Mouse (Mus musculus): ENCODE measurements around the gene Primpol.
A peak's percentile ranks its signal among the peaks of the same experiment; 100 is the strongest.

Primpol gene

DNA sequence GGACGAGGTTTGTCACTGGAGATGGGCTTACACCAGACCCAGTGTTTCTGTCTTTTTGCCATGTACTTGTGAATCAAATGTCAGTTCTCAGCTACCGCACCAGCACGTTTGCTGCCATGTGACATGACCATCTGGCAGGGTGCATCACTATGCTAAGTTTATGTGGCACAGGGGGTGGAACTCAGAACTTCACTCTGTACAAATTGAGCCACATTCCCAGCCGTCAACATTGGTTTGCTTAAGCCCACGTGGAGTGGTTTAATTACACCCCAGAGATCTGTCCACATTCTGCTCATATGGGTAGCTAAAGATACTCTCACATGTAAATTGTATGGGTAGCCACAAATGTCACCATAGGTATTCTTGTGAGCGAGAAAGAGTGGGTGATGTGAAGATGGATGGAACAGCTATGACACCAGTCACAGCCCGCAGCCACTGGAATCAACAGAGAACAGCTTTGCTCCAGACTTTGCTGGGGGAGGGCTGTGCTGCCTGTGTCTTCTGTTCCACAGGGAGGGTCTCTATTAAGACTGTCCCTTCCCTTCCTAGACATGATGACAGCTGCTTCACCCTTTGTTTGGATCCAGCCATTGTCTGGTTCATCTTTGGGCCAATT lies 50.0 kb downstream of the Primpol start:
- peak; percentile 88 for DNase-seq (ENCODE audit: low read depth, low spot score)

DNA sequence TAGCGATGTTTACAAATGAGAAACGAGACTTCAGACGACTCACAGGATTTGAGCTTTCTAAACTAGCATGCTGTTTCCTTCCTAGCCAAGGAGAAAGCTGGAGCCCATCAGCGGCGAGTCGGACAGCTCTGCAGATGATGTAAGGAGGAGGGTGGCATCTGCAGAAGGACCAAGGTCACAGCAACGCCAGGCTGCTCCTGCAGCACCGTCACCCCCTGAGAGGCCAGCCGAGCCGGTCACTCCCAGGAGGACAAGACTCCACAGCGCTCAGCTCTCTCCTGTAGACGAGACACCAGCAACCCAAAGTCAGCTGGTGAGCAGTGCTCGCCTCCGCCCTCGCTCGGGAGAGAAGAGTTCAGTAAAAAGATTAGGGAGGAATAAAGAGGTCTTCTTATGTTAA lies 54.7 kb downstream of the Primpol start:
- no peak for DNase-seq (ENCODE audit: low read depth, low spot score)

DNA sequence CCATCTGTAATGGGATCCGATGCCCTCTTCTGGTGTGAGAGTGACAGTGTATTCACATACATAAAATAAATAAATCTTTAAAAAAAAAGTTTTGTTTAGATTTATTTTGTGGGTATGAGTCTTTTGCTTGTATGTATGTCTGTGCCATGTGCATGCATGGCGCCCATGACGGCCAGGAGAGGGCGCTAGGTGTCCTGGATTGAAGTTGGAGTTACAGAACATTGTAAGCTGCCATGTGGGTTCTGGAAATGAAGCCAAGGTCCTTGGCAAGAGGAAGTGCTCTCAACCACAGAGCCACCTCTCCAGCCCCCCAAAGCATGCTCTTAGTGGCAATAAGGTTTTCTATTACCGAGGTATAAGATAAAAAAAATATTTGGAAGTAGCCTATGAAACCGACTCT lies 57.6 kb downstream of the Primpol start:
- peak; percentile 32 for DNase-seq (ENCODE audit: low read depth, low spot score)

DNA sequence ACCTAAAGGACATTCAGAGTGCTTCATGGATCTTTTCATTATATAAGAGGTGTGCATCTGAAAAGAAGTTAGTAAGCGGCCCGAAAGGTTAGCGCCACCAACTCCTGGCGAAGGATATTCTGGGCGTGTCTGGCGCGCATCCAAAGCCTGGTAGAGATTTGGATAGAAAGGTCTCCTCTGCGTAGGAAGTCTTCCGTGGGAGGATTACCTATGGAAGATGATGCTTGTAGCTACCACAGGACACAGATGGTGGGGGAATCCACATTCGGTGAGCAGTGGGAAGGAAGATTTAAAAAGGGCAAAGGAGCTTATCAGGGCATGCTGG lies 64.6 kb downstream of the Primpol start:
- DNase-seq (ENCODE audit: low read depth, low spot score): no peak

DNA sequence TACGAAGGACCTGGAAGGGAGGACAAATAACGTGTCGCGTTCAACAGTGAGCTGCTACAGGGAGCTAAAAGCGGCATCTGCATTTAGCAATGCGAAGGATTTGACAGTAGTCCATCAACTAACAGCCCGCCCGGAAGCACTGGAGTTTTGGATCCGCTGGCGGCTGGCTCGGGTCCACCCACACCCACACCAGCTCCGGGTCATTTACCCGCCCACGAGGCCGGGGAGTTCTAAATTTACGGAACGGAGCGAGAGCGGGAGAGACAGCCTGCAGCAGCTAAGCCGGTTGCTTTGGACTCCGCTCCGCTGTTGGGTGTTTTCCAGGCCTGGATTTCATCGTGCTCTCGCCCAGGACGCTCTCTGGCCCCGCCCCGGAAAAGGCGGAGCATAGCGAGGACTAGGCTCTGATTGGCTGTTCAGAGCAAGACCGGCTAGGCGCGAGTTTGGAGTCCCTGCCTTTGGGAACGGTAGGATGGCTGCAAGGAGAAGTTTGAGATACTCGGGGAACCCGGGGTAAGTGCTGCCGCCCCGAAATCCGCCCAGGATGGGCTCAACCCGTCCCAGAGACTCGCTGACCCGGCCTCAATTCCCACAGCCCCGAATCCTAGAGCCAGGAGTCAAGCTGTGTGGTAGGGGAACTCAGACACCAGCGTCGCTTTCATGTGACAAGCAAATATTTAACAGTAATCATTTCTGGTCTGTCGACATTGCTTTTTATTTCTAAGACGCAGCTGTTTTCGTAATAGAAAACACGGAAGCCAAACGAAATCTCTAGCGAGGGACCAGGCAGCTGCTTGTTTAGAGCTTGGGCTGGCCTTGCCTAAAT lies 65.2 kb downstream of the Primpol start, which contains the start of gene Cenpu:
Gene Cenpu (plus strand): TSS at position 414 of the 826 bp plus-strand sequence.
- peak; percentile 100 for DNase-seq (ENCODE audit: low read depth, low spot score)

DNA sequence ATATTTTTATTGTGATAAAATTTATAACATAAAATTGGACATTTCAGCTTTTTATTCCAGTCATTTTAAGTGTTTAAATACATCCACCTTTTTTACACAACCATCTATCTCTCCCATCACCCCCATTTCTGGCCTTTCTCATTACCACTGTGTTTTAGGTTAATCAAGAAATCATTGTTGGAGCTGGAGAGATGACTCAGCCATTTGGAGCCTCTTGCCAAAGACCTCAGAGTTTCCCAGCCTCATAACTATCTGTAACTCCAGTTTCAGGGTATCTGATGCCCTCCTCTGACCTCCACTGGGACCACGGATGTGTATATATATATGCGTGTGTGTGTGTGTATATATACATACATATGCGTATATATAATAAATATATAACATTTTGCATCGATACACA lies 66.0 kb downstream of the Primpol start:
- peak; percentile 45 for DNase-seq (ENCODE audit: low read depth, low spot score)

DNA sequence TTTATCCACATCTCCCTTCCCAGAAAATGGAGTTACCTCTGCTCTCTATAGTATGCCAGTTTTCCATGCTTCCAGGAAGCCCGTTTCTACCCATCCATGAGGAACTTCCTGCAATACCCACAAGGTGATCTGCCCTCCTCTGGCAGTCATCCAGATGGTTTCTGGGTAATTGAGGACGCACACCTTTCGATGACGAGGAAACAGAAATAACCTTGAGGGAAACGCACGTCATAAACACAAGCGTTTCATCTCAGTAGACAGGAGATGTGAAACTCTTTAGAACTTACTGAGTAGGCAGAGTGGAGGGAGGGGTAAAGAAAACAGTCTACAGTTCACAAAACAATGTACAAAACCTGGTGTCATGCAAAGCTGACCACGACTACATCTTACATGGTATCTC lies 67.0 kb downstream of the Primpol start:
- DNase-seq (ENCODE audit: low read depth, low spot score): no peak

DNA sequence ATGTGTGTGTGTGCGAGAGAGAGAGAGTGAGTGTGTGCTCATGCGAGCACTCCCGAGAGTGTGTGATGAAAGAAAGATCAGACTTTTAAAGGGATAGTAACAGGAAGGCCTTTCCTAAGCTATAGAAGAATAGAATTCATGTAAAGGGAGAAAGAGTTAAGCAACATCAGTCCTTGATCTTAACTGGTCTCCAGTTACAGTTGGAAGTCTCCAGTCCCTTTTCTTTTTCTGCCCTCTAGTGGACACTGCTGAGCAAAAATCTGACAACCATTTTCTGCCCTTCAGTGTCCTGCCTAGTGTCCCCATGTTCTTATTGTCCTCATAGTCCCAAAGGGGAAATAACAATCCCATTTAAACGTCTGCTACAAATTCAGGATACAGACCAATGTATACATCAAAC lies 69.8 kb downstream of the Primpol start:
- DNase-seq (ENCODE audit: low read depth, low spot score): peak; percentile 77

DNA sequence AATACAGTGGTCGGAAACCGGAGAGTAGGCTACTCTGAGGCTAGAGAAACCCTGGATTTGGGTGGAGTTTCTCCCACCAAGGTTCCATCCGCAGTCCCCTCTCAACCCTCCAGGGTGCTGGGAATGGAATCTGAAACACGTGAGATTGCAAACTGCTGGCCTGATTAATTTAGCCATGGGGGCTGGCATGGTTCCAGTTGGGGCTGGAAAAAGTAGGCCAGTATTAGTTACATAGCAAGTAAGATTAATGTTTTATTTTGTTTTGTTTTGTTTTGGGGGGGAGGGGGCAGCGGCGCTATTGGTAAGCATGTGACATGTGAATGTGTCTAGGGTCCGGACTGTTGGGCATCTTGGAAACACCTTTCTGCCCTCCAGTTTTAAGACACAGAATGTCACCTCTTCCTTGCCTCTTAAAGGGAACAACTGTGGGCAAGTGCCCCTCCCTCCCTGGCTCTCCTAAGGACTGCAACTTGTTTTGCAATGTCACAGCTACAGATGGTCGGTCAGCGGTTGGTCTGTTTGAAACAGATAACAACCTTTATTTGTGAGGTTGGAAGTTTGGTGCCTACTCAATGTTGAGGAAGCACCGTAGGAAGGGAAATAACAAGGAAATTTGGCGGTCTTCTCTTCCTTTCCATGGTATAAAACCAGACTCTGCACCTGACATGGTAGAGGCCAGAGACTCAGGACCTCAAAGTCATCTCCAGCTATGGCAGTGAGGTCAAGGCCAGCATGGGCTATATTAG lies 70.4 kb downstream of the Primpol start:
- peak; percentile 23 for DNase-seq (ENCODE audit: low read depth, low spot score)

DNA sequence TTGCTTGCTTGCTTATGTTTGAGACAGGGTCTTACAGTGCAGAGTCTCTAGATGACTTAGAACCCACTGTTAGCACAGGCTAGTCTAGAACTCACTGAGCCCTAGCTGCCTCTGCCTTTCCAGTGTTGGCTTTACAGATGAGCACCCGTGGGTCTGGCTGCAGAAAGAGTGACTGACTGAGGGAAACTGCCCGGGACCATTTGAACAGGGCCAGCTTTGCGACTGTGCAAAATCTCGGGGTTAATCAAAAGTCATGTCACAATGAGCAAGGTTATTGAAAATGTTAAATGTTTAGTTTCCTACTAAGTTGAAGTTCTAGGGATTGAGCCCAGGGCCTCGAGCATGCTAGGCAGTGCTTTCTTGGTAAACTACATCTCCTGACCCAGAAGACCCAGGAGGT lies 71.2 kb downstream of the Primpol start:
- DNase-seq (ENCODE audit: low read depth, low spot score): no peak

DNA sequence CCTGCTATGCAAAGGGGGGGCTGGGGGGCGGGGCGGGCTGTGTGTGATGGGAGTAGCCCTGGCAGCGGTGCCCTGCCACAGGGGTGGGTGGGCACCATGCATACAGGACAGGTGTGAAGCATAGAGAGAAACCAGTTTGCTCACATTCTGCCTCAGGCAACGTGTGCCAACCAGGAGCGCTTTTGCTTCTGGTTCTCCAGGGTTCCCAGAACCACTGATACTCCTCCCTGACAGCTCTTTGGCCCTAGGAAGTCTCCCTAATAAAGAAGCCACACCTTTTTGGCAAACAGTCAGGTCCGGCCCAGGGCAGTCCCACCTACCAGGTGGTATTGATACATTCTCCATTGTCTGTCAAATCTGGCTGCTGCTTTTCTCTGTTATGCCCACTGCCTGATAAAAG lies 73.3 kb downstream of the Primpol start:
- no peak for DNase-seq (ENCODE audit: low read depth, low spot score)

DNA sequence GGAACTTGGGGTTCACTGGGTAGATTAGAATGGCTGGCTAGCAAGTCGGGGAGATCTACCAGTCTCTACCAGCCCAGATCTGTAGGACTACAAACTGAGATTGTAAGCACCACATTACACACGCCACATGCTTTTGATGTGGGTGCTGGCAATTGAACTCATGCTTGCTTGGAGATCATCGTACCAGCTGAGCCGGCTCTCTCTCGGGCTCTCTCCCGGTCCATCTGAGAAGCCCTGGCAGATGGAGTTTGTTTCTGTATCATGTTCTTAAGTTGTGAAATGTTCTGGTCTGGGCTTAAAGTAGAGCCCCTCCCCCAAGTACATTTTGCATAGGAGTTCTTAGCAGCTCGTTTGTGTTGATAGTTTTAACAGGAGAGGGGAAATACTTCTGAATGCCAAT lies 73.8 kb downstream of the Primpol start:
- no peak for DNase-seq (ENCODE audit: low read depth, low spot score)

DNA sequence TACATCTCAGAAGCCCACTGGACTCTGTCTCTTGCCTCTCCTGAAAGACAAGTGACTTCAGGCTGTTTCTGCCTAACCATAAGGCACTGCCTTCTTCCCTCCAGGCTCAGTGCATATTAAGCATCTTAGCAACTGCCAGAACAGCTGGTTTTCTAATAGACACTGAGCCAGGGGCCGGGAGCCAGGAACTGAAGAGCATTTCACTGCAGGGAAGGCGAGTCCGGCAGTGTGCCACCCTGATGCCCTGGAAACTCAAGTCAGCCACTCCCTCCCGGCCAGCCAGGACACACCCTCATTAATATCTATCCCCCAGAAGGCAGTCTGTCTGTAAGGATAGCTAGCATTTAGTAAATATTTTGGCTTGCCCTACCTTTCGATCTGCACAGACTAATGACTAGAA lies 77.3 kb downstream of the Primpol start:
- peak; percentile 40 for DNase-seq (ENCODE audit: low read depth, low spot score)

DNA sequence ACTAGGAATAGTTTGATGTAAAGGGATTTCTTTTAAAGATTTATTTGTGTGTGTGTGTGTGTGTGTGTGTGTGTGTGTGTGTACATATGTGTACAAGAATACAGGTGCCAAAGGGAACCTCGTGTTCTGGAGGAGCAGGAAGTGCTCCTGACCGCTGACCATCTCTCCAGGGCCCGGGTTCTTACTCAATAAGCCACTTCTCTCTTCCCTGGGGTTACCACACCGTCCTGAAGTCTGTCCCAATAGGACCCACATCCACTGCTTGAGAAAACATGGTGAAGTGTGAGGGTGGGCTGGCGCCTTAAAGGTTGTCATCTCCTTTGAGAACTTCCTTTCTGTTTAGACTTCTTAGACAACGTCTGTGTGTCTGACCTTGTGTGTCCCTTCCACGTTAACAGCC lies 83.1 kb downstream of the Primpol start:
- no peak for DNase-seq (ENCODE audit: low read depth, low spot score)

DNA sequence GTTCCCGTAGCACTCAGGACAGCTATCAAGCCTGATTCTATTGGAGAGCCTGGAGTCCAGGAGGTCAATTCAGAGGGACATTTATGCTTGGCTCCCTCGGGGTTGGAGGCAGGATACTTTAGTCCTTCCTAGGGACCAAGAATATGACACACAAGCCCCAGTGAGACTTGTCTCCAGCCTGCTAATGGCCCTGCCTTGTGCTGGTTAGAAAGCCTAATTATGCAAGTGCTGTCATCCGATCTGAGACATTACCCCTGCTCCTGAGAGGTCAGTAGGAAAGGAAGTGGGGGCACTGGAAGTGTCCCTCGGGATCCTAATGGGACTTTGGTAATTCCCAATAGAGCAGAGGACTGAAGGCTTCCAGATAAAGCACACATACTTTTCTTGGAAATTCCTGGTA lies 86.5 kb downstream of the Primpol start:
- no peak for DNase-seq (ENCODE audit: low read depth, low spot score)

DNA sequence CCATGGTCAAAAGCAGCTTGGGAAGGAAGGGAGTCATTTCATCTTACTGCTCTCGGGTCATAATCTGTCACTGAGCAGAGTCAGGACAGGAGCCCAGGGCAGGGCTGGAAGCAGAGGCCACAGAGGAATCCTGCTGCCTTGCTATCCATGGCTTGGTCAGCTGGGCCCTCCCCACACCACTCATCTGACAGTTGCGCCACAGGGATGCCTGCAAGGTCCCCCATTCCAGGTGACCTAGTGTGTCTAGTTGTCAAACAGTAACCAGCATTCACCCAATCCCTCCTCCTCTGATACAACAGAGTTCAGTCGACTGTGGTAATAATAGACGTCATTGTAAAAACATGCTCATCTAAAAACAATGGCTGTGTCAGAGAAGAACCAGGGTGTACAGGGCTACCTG lies 87.5 kb downstream of the Primpol start:
- DNase-seq (ENCODE audit: low read depth, low spot score): no peak

DNA sequence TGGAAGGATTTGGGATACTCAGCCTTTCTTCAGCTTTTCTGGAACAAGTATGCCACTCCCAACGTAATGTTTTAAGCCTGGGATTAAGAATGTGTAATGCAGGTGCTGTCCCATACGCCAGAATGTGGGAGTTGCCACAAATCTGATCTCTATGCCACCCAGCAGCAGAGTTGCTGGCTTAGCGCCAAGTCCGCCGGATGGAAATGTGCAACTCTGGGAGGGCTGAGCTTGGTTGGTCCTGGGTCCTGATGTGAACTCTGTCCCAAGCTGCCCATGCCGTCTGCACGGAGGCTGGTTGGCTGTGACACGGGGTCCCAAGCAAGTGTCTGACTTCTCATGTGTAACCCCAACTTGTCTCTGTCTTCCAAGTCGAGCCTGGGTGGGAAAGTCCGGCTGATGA lies 90.2 kb downstream of the Primpol start:
- no peak for DNase-seq (ENCODE audit: low read depth, low spot score)

DNA sequence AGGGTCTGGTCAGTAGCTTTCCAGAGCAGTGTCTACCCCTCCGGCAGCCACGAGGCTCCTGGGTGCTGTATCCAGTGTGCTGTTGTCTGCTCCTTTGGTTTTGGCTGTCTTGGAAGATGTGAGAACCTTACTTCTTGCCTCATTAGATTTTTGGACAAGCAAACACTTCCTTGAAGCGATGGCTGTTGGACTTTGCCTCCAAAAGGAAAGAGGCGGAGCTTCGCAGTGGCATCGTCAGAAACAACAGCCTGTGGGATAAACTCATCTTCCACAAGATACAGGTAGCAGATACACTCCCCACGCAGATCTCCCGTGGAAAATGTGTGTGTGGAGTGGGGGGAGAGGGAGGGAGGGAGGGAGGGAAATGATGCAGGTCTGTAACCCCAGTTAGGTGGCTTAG lies 90.9 kb downstream of the Primpol start:
- no peak for DNase-seq (ENCODE audit: low read depth, low spot score)
